ENCODE assay signal across 8 mouse cellular contexts in the genomic region with DNA sequence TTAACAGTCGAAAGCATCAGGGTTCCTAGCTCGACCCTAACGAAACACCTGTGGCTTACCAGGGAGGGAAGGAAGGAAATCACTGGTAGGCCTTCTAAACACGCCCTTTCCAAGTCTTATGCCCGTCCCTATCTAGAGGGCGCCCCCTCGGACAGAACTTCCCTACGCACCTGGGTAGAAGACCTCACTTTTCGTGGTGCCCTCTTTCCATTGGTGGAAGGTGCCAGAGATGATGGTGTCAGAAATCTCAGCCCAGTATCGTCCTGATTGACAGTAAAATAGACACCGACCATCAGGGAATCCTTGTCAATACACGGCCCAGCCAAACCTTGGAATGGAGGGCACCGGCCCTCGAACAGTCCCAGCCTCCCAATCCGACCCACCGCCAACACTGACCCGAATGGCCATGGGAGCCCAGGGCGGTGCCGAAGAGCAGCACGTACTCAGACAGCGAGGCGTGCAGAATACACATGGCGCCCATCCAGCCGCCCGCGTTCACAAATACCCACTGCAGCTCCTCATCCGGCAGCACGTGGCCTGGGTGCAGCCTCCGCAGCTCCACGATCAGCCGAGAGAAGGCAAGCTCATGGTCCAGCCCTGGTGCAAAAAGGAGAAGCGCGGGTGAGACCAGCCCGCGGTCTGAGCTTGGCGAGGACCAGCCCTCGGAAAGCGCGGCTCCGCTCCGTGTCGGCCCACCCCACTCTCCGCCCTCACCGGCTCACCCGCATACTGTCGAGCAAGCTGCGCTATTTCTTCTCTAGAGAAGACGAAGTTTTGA. TPM values are rescaled to one million over a fixed set of nuclear protein-coding genes. Genes with fewer than 3 reads are reported as not detected.
A peak's percentile ranks its signal among the peaks of the same experiment; 100 is the strongest.
DNase-seq lines count a peak whose midpoint lies in the region; ATAC-seq and TF ChIP-seq lines count a peak whose summit lies in the region.

No protein-coding gene starts in this region.

- H3K27ac ChIP-seq in embryonic facial prominence, embryonic 15.5 days (replicated peaks), result peak overlapping the region; percentile 89
- H3K27ac ChIP-seq in hindbrain, embryonic 12.5 days, result peak overlapping the region; percentile 87
- H3K27ac ChIP-seq in limb, embryonic 13.5 days, result peak overlapping the region; percentile 67
- peak overlapping the region; percentile 79 for H3K27ac ChIP-seq in midbrain, embryonic 15.5 days

- H3K4me2 ChIP-seq in embryonic facial prominence, embryonic 15.5 days (replicated peaks), result peak overlapping the region; percentile 88
- H3K4me2 ChIP-seq in hindbrain, embryonic 12.5 days (replicated peaks), result peak overlapping the region; percentile 90
- peak overlapping the region; percentile 93 for H3K4me2 ChIP-seq in limb, embryonic 13.5 days (replicated peaks)
- H3K4me2 ChIP-seq in midbrain, embryonic 15.5 days, result peak overlapping the region; percentile 78

- 1% methylated on average over 47 of the region's 48 CpGs for WGBS in embryonic facial prominence, embryonic 15.5 days
- WGBS in hindbrain, embryonic 12.5 days, result 1% methylated on average over 48 of the region's 48 CpGs
- WGBS in limb, embryonic 13.5 days, result under 1% methylated on average over 48 of the region's 48 CpGs
- WGBS in midbrain, embryonic 15.5 days, result under 1% methylated on average over 48 of the region's 48 CpGs

- peak overlapping the region; percentile 74 for H3K4me3 ChIP-seq in embryonic facial prominence, embryonic 15.5 days (replicated peaks)
- peak overlapping the region; percentile 69 for H3K4me3 ChIP-seq in hindbrain, embryonic 12.5 days
- H3K4me3 ChIP-seq in limb, embryonic 13.5 days, result peak overlapping the region; percentile 77
- H3K4me3 ChIP-seq in midbrain, embryonic 15.5 days, result peak overlapping the region; percentile 63

- peak overlapping the region; percentile 54 for H3K9ac ChIP-seq in embryonic facial prominence, embryonic 15.5 days
- H3K9ac ChIP-seq in hindbrain, embryonic 12.5 days, result peak overlapping the region; percentile 77
- H3K9ac ChIP-seq in limb, embryonic 13.5 days, result peak overlapping the region; percentile 82
- peak overlapping the region; percentile 60 for H3K9ac ChIP-seq in midbrain, embryonic 15.5 days

- peak; percentile 93 for DNase-seq in heart, adult 11 months
- no peak for DNase-seq in heart, postnatal 25 days (ENCODE audit: low spot score)
- no peak for DNase-seq in Patski (ENCODE audit: low read depth, low spot score)
- peak; percentile 45 to 47 for DNase-seq in thymus, adult 18-20 months

- in situ Hi-C loops in Patski (cut with MboI; ENCODE audit: low pct_unique_long_range_greater_than_20kb), result no loop called here

- no peaks in the 10 kb centered on the region for H3K27me3 ChIP-seq in Patski
- H3K27me3 ChIP-seq in embryonic facial prominence, embryonic 15.5 days, result no peaks in the 10 kb centered on the region
- no peaks in the 10 kb centered on the region for H3K27me3 ChIP-seq in hindbrain, embryonic 12.5 days
- H3K27me3 ChIP-seq in limb, embryonic 13.5 days, result no peaks in the 10 kb centered on the region
- no peaks in the 10 kb centered on the region for H3K27me3 ChIP-seq in midbrain, embryonic 15.5 days (replicated peaks)

- POLR2A ChIA-PET in Patski (lab: Charles Lee), result interaction anchor here (1.0 kb wide), 1 partner anchor 27 kb away, joined by 3 read pairs; a partner anchor contains a TSS

- intact Hi-C loops in heart, postnatal 25 days (cut with DNase I), result no loop called here

- H3K4me1 ChIP-seq in embryonic facial prominence, embryonic 15.5 days, result peaks cover 18% of the 10 kb centered on the region
- peaks cover 17% of the 10 kb centered on the region for H3K4me1 ChIP-seq in hindbrain, embryonic 12.5 days
- peaks cover 15% of the 10 kb centered on the region for H3K4me1 ChIP-seq in limb, embryonic 13.5 days
- peaks cover 21% of the 10 kb centered on the region for H3K4me1 ChIP-seq in midbrain, embryonic 15.5 days

- peak; percentile 72 for ATAC-seq in Patski
- ATAC-seq in embryonic facial prominence, embryonic 15.5 days (ENCODE audit: insufficient number of reproducible peaks, low FRiP score, low TSS enrichment, low read depth), result peak; percentile 78
- peak; percentile 85 for ATAC-seq in hindbrain, embryonic 12.5 days (ENCODE audit: low FRiP score)
- peak; percentile 85 for ATAC-seq in limb, embryonic 13.5 days (ENCODE audit: low FRiP score, low read depth)
- peak; percentile 87 for ATAC-seq in midbrain, embryonic 15.5 days (replicated peaks)

- CTCF ChIA-PET in Patski (lab: Charles Lee), result interaction anchor here (1.2 to 2.3 kb wide), 3 partner anchors 13 to 26 kb away, joined by 3 to 8 read pairs (median 7); no protein-coding TSS in a partner anchor

- peak; percentile 49 for TF ChIP-seq CTCF in Patski (IDR thresholded peaks at IDR 0.05)

- H3K9me3 ChIP-seq in embryonic facial prominence, embryonic 15.5 days (replicated peaks), result no peaks in the 10 kb centered on the region
- no peaks in the 10 kb centered on the region; the same call in 1 of the 2 replicates for H3K9me3 ChIP-seq in hindbrain, embryonic 12.5 days (replicated peaks)
- H3K9me3 ChIP-seq in limb, embryonic 13.5 days, result 0 out of 2 replicates have a peak, but pooled peaks cover 3% of the 10 kb centered on the region
- H3K9me3 ChIP-seq in midbrain, embryonic 15.5 days, result no peaks in the 10 kb centered on the region

- peaks cover 9% of the 10 kb centered on the region; the same call in 1 of the 2 replicates for H3K36me3 ChIP-seq in embryonic facial prominence, embryonic 15.5 days
- peaks cover 13% of the 10 kb centered on the region; the same call in 1 of the 2 replicates for H3K36me3 ChIP-seq in hindbrain, embryonic 12.5 days
- H3K36me3 ChIP-seq in limb, embryonic 13.5 days, result peaks cover 10% of the 10 kb centered on the region
- H3K36me3 ChIP-seq in midbrain, embryonic 15.5 days (replicated peaks), result peaks cover 6% of the 10 kb centered on the region; the same call in 1 of the 2 replicates

RNA-seq across cellular contexts. Expression of a gene that starts 9.6 kb away (rescaled TPM):
- total RNA-seq in heart, postnatal 25 days (2021), result not detected
- 0.04 TPM for polyA plus RNA-seq in Patski (2021)
- 0.12 and 0.16 TPM in 2 replicates for polyA plus RNA-seq in embryonic facial prominence, embryonic 15.5 days (2015; fragmentation: Nextera tagmentation; extraction: Ambion mirVana)
- polyA plus RNA-seq in hindbrain, embryonic 12.5 days (2016; fragmentation: Nextera tagmentation; extraction: Ambion mirVana), result 1.1 TPM in 2 replicates
- polyA plus RNA-seq in limb, embryonic 13.5 days (2015; fragmentation: Nextera tagmentation; extraction: Ambion mirVana), result 0.14 TPM in 1 of 2 replicates, not detected in the other
- 0.56 and 1.1 TPM in 2 replicates for polyA plus RNA-seq in midbrain, embryonic 15.5 days (2015; fragmentation: Nextera tagmentation; extraction: Ambion mirVana)

RNA-seq across cellular contexts. Expression of a gene that starts 14.5 kb away (rescaled TPM):
- total RNA-seq in heart, postnatal 25 days (2021), result 10 to 100 TPM; 52.1 to 52.9 TPM
- polyA plus RNA-seq in Patski (2021), result 28.4 TPM
- polyA plus RNA-seq in embryonic facial prominence, embryonic 15.5 days (2015; fragmentation: Nextera tagmentation; extraction: Ambion mirVana), result 41.4 and 45.5 TPM in 2 replicates
- polyA plus RNA-seq in hindbrain, embryonic 12.5 days (2016; fragmentation: Nextera tagmentation; extraction: Ambion mirVana), result 31.0 and 33.4 TPM in 2 replicates
- 40.4 and 47.3 TPM in 2 replicates for polyA plus RNA-seq in limb, embryonic 13.5 days (2015; fragmentation: Nextera tagmentation; extraction: Ambion mirVana)
- 48.3 and 51.1 TPM in 2 replicates for polyA plus RNA-seq in midbrain, embryonic 15.5 days (2015; fragmentation: Nextera tagmentation; extraction: Ambion mirVana)

RNA-seq across cellular contexts. Expression of a gene that starts 15.4 kb away (rescaled TPM):
- total RNA-seq in heart, postnatal 25 days (2021), result 10 to 100 TPM; 18.0 to 19.6 TPM
- 44.4 TPM for polyA plus RNA-seq in Patski (2021)
- 75.9 and 79.7 TPM in 2 replicates for polyA plus RNA-seq in embryonic facial prominence, embryonic 15.5 days (2015; fragmentation: Nextera tagmentation; extraction: Ambion mirVana)
- polyA plus RNA-seq in hindbrain, embryonic 12.5 days (2016; fragmentation: Nextera tagmentation; extraction: Ambion mirVana), result 54.2 and 58.9 TPM in 2 replicates
- 81.8 and 84.6 TPM in 2 replicates for polyA plus RNA-seq in limb, embryonic 13.5 days (2015; fragmentation: Nextera tagmentation; extraction: Ambion mirVana)
- 65.7 and 66.0 TPM in 2 replicates for polyA plus RNA-seq in midbrain, embryonic 15.5 days (2015; fragmentation: Nextera tagmentation; extraction: Ambion mirVana)

RNA-seq across cellular contexts. Expression of a gene that starts 17.6 kb away (rescaled TPM):
- total RNA-seq in heart, postnatal 25 days (2021), result 10 to 100 TPM; 74.8 to 79.9 TPM
- polyA plus RNA-seq in Patski (2021), result 116 TPM
- 139 and 146 TPM in 2 replicates for polyA plus RNA-seq in embryonic facial prominence, embryonic 15.5 days (2015; fragmentation: Nextera tagmentation; extraction: Ambion mirVana)
- 191 and 199 TPM in 2 replicates for polyA plus RNA-seq in hindbrain, embryonic 12.5 days (2016; fragmentation: Nextera tagmentation; extraction: Ambion mirVana)
- 104 and 106 TPM in 2 replicates for polyA plus RNA-seq in limb, embryonic 13.5 days (2015; fragmentation: Nextera tagmentation; extraction: Ambion mirVana)
- polyA plus RNA-seq in midbrain, embryonic 15.5 days (2015; fragmentation: Nextera tagmentation; extraction: Ambion mirVana), result 295 and 308 TPM in 2 replicates

RNA-seq across cellular contexts. Expression of a gene that starts 27.2 kb away (rescaled TPM):
- 10 to 100 TPM; 30.5 to 32.0 TPM for total RNA-seq in heart, postnatal 25 days (2021)
- polyA plus RNA-seq in Patski (2021), result 27.2 TPM
- 70.0 and 79.8 TPM in 2 replicates for polyA plus RNA-seq in embryonic facial prominence, embryonic 15.5 days (2015; fragmentation: Nextera tagmentation; extraction: Ambion mirVana)
- polyA plus RNA-seq in hindbrain, embryonic 12.5 days (2016; fragmentation: Nextera tagmentation; extraction: Ambion mirVana), result 55.6 and 66.5 TPM in 2 replicates
- polyA plus RNA-seq in limb, embryonic 13.5 days (2015; fragmentation: Nextera tagmentation; extraction: Ambion mirVana), result 74.9 and 76.6 TPM in 2 replicates
- 59.1 and 64.6 TPM in 2 replicates for polyA plus RNA-seq in midbrain, embryonic 15.5 days (2015; fragmentation: Nextera tagmentation; extraction: Ambion mirVana)

Comparison
In these comparisons a context has a peak if more than half of its experiments do, and no peak if none do; other contexts are left out.
1. DNase-seq: peak in heart, adult 11 months (single experiment) and thymus, adult 18-20 months (2 of 2); none in heart, postnatal 25 days (single experiment) and Patski (single experiment).
2. Peak in every context shown above with its lines, with median percentiles within 50 percentile points of each other: ATAC-seq, H3K27ac ChIP-seq, H3K4me2 ChIP-seq, H3K4me3 ChIP-seq and H3K9ac ChIP-seq.